Mouse (Mus musculus) urinary bladder, postnatal 10 days (tissue): ENCODE measurements around the gene Sdhaf2.

ENCODE experiments used
- DNase-seq: peaks from one replicate; pipeline ENCODE4 v3.0.0; 2022; ENCODE audit warnings: low spot score

Sdhaf2 gene

GRCm38 (mm10) chr19:10497512-10498160 is 28.3 kb downstream of the Sdhaf2 start:
- no peak for DNase-seq

- no peak for DNase-seq
Measured at GRCm38 (mm10) chr19:10496976-10497375, 29.0 kb downstream of the Sdhaf2 start.

- DNase-seq, result no peak
Measured at GRCm38 (mm10) chr19:10495670-10496069, 30.3 kb downstream of the Sdhaf2 start.

GRCm38 (mm10) chr19:10486264-10486738 is 39.6 kb downstream of the Sdhaf2 start:
- DNase-seq, result no peak

GRCm38 (mm10) chr19:10482703-10483102 is 43.2 kb downstream of the Sdhaf2 start, which contains the start of gene Ppp1r32:
Gene Ppp1r32 (minus strand): TSS chr19:10482928.
- no peak for DNase-seq

GRCm38 (mm10) chr19:10479541-10479940 is 46.4 kb downstream of the Sdhaf2 start:
- no peak for DNase-seq

- DNase-seq, result no peak
Measured at GRCm38 (mm10) chr19:10473779-10474178, 52.2 kb downstream of the Sdhaf2 start.

GRCm38 (mm10) chr19:10472958-10473357 is 53.0 kb downstream of the Sdhaf2 start:
- DNase-seq, result no peak

GRCm38 (mm10) chr19:10469171-10469658 is 56.7 kb downstream of the Sdhaf2 start:
- DNase-seq, result no peak

- no peak for DNase-seq
Measured at GRCm38 (mm10) chr19:10464427-10464826, 61.5 kb downstream of the Sdhaf2 start.

- no peak for DNase-seq
Measured at GRCm38 (mm10) chr19:10461584-10461983, 64.4 kb downstream of the Sdhaf2 start.

- DNase-seq, result no peak
Measured at GRCm38 (mm10) chr19:10459907-10460306, 66.0 kb downstream of the Sdhaf2 start.

GRCm38 (mm10) chr19:10458096-10458495 is 67.8 kb downstream of the Sdhaf2 start:
- no peak for DNase-seq

GRCm38 (mm10) chr19:10457484-10457800 is 68.5 kb downstream of the Sdhaf2 start:
- DNase-seq, result no peak

GRCm38 (mm10) chr19:10456752-10457483 is 69.0 kb downstream of the Sdhaf2 start, which contains the start of gene Lrrc10b:
Gene Lrrc10b (minus strand): TSS chr19:10457473.
- no peak for DNase-seq

GRCm38 (mm10) chr19:10455437-10455806 is 70.5 kb downstream of the Sdhaf2 start:
- no peak for DNase-seq

GRCm38 (mm10) chr19:10454718-10455436 is 71.1 kb downstream of the Sdhaf2 start:
- DNase-seq, result no peak
